ENCODE assay signal across 23 mouse cellular contexts in the genomic region with DNA sequence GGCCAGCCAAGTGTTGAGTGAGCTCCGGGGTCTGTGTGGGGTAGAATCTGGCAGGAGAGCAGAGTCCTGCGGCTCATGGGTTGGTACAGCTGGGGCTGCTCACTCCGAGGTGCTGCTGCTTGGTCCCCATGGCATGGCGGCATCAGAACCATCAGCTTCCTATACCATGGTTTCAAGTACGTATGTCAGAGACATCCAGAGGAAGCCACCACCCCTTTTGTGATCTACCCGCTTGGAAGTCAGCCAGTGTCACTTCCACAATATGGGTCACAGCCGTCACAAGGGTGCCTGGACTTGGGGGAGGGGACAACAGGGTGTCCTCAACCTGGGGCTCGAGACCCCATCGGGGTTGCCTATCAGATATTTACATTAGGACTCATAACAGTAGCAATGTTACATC. TPM values are rescaled to one million over a fixed set of nuclear protein-coding genes. Genes with fewer than 3 reads are reported as not detected.
DNase-seq lines count a peak whose midpoint lies in the region; ATAC-seq lines count a peak whose summit lies in the region.
"Had no signal": no experiment of that assay in that cellular context is flagged by ENCODE, and none has a peak within 500 bp of the region (broad histone marks: within the 10 kb centered on the region; RNA-seq: fewer than 3 reads in every experiment).

No protein-coding gene starts in this region.

- no peak overlapping the region for H3K27ac ChIP-seq in forebrain, embryonic 11.5 days (ENCODE audit: low read depth, low read length)
- H3K27ac ChIP-seq in forebrain, embryonic 12.5 days, result no peak overlapping the region
- H3K27ac ChIP-seq: heart, embryonic 10.5 days; left cerebral cortex, adult 2 months; limb, embryonic 13.5 days; midbrain, embryonic 10.5 days; stomach, postnatal 0 days had no signal

- no peak overlapping the region for H3K9ac ChIP-seq in forebrain, embryonic 11.5 days (ENCODE audit: low read length)
- H3K9ac ChIP-seq in forebrain, embryonic 12.5 days, result no peak overlapping the region
- H3K9ac ChIP-seq: forebrain, postnatal 0 days; kidney, embryonic 15.5 days; limb, embryonic 13.5 days; lung, embryonic 14.5 days had no signal

- WGBS in forebrain, embryonic 11.5 days, result 91% methylated on average over 9 of the region's 9 CpGs
- 88% methylated on average over 9 of the region's 9 CpGs for WGBS in forebrain, embryonic 12.5 days

- H3K4me1 ChIP-seq in forebrain, embryonic 11.5 days (replicated peaks; ENCODE audit: control insufficient read depth, insufficient read depth, low read length), result no peaks in the 10 kb centered on the region
- H3K4me1 ChIP-seq in forebrain, embryonic 12.5 days, result no peaks in the 10 kb centered on the region

- DNase-seq in forebrain, embryonic 11.5 days (ENCODE audit: low spot score), result peak; percentile 44
- DNase-seq in lung, postnatal 36 days, result peak; percentile 33
- no peak for DNase-seq in lung, postnatal 25 days (ENCODE audit: low spot score)
- peak; percentile 43 for DNase-seq in thymus, postnatal 4 days
- no peak for DNase-seq in left cerebral cortex, adult 11 months (ENCODE audit: low spot score)
- no peak for DNase-seq in cerebellum, adult 9-10 months
- DNase-seq: adrenal gland, adult 2 months; cerebellum, adult 8-10 months; forebrain, postnatal 0 days; heart, postnatal 4 days; lung, embryonic 14.5 days had no signal

- H3K4me2 ChIP-seq in forebrain, embryonic 11.5 days (ENCODE audit: low read depth, low read length, severe bottlenecking), result no peak overlapping the region
- H3K4me2 ChIP-seq in forebrain, embryonic 12.5 days, result no peak overlapping the region
- H3K4me2 ChIP-seq: kidney, embryonic 15.5 days; limb, embryonic 13.5 days; lung, embryonic 14.5 days had no signal

- H3K4me3 ChIP-seq in forebrain, embryonic 11.5 days (ENCODE audit: low read depth, low read length), result no peak overlapping the region
- H3K4me3 ChIP-seq in forebrain, embryonic 12.5 days (replicated peaks), result no peak overlapping the region
- H3K4me3 ChIP-seq: erythroblast, embryonic 14.5 days; heart, embryonic 10.5 days; kidney, embryonic 15.5 days; left cerebral cortex, adult 2 months; limb, embryonic 13.5 days; midbrain, embryonic 10.5 days had no signal

- no peak for ATAC-seq in forebrain, embryonic 11.5 days (replicated peaks; ENCODE audit: low FRiP score)
- no peak for ATAC-seq in forebrain, embryonic 12.5 days (ENCODE audit: low FRiP score)
- ATAC-seq in megakaryocyte, adult 5-6 weeks (ENCODE audit: poor library complexity, severe bottlenecking), result peak; percentile 76
- ATAC-seq: forebrain, postnatal 0 days; inflammation-experienced regulatory T-cells, adult 6 months had no signal

- H3K9me3 ChIP-seq in forebrain, embryonic 11.5 days (ENCODE audit: control insufficient read depth, low read length), result no peaks in the 10 kb centered on the region
- no peaks in the 10 kb centered on the region for H3K9me3 ChIP-seq in forebrain, embryonic 12.5 days
- H3K9me3 ChIP-seq: heart, embryonic 10.5 days; kidney, embryonic 15.5 days; limb, embryonic 13.5 days; midbrain, embryonic 10.5 days had no signal

- H3K27me3 ChIP-seq in forebrain, embryonic 11.5 days (ENCODE audit: control insufficient read depth, insufficient read depth, low read length), result no peaks in the 10 kb centered on the region
- H3K27me3 ChIP-seq in forebrain, embryonic 12.5 days, result peaks cover 8% of the 10 kb centered on the region

- no peaks in the 10 kb centered on the region for H3K36me3 ChIP-seq in forebrain, embryonic 11.5 days (ENCODE audit: control insufficient read depth, insufficient read depth, low read length)
- H3K36me3 ChIP-seq in forebrain, embryonic 12.5 days (replicated peaks), result no peaks in the 10 kb centered on the region
- H3K36me3 ChIP-seq: heart, embryonic 10.5 days; kidney, embryonic 15.5 days; limb, embryonic 13.5 days; midbrain, embryonic 10.5 days had no signal

RNA-seq across cellular contexts. Expression of a gene that starts 7.3 kb away (rescaled TPM):
- polyA plus RNA-seq in forebrain, embryonic 11.5 days (2014; fragmentation: Nextera tagmentation; extraction: Ambion mirVana), result 2.3 and 2.7 TPM in 2 replicates
- 2.0 and 2.1 TPM in 2 replicates for polyA plus RNA-seq in forebrain, embryonic 12.5 days (2016; fragmentation: Nextera tagmentation; extraction: Ambion mirVana)
- 2.3 and 2.7 TPM in 2 replicates for total RNA-seq in megakaryocyte, adult 5-6 weeks (2015)
- total RNA-seq in megakaryocyte, adult 5-6 weeks (2017), result 0.92 and 1.1 TPM in 2 replicates

RNA-seq across cellular contexts. Expression of a gene that starts 32.3 kb away (rescaled TPM):
- polyA plus RNA-seq in forebrain, embryonic 11.5 days (2014; fragmentation: Nextera tagmentation; extraction: Ambion mirVana), result 9.6 and 10.4 TPM in 2 replicates
- 7.7 and 8.4 TPM in 2 replicates for polyA plus RNA-seq in forebrain, embryonic 12.5 days (2016; fragmentation: Nextera tagmentation; extraction: Ambion mirVana)
- total RNA-seq in megakaryocyte, adult 5-6 weeks (2015), result not detected in 2 replicates
- 0.26 TPM in 1 of 2 replicates, not detected in the other for total RNA-seq in megakaryocyte, adult 5-6 weeks (2017)
- polyA plus RNA-seq: inflammation-experienced regulatory T-cells, adult 6 months had no signal

RNA-seq across cellular contexts. Expression of a gene that starts 36.9 kb away (rescaled TPM):
- polyA plus RNA-seq in forebrain, embryonic 11.5 days (2014; fragmentation: Nextera tagmentation; extraction: Ambion mirVana), result 108 and 113 TPM in 2 replicates
- polyA plus RNA-seq in forebrain, embryonic 12.5 days (2016; fragmentation: Nextera tagmentation; extraction: Ambion mirVana), result 137 and 147 TPM in 2 replicates
- total RNA-seq in megakaryocyte, adult 5-6 weeks (2015), result 8.8 and 9.8 TPM in 2 replicates
- total RNA-seq in megakaryocyte, adult 5-6 weeks (2017), result 5.7 and 5.8 TPM in 2 replicates

RNA-seq across cellular contexts. Expression of a gene that starts 45.2 kb away (rescaled TPM):
- polyA plus RNA-seq in forebrain, embryonic 11.5 days (2014; fragmentation: Nextera tagmentation; extraction: Ambion mirVana), result not detected in 2 replicates
- polyA plus RNA-seq in forebrain, embryonic 12.5 days (2016; fragmentation: Nextera tagmentation; extraction: Ambion mirVana), result not detected in 2 replicates
- total RNA-seq in megakaryocyte, adult 5-6 weeks (2015), result not detected in 2 replicates
- 0.26 TPM in 1 of 2 replicates, not detected in the other for total RNA-seq in megakaryocyte, adult 5-6 weeks (2017)
- total RNA-seq: forebrain, postnatal 0 days; gastrocnemius, adult 8-10 months; heart, postnatal 4 days; layer of hippocampus, adult 18-20 months; left cerebral cortex, adult 2 months had no signal
- polyA plus RNA-seq: erythroblast, embryonic 14.5 days; forebrain, postnatal 0 days; inflammation-experienced regulatory T-cells, adult 6 months; midbrain, embryonic 10.5 days had no signal

Comparison
In these comparisons a context has a peak if more than half of its experiments do, and no peak if none do; other contexts are left out.
1. DNase-seq: peak in forebrain, embryonic 11.5 days (single experiment), lung, postnatal 36 days (single experiment) and thymus, postnatal 4 days (single experiment); none in lung, postnatal 25 days (single experiment), left cerebral cortex, adult 11 months (single experiment) and cerebellum, adult 9-10 months (single experiment).